Mouse (Mus musculus): ENCODE data around the gene Fggy. TPM values are rescaled to one million over a fixed set of nuclear protein-coding genes. Genes with fewer than 3 reads are reported as not detected.

The Fggy gene
- total and polyA plus RNA-seq, 3 experiments: not detected

- Histone ChIP-seq H3K79me2 (ENCODE audit: control insufficient read depth, insufficient read depth, low read length, poor library complexity) (no peaks in the 10 kb centered on the region), H3K4me1 (ENCODE audit: control insufficient read depth in 1 of 2, insufficient read depth in 2 of 2, low read length in 2 of 2) (no peaks in the 10 kb centered on the region), H3K27ac (ENCODE audit: control insufficient read depth, low read depth, low read length) (no peak overlapping the region), H3K36me3 (ENCODE audit: control insufficient read depth in 1 of 2, insufficient read depth in 2 of 2, low read length in 2 of 2) (no peaks in the 10 kb centered on the region), H3K27me3 (ENCODE audit: control insufficient read depth in 1 of 2, insufficient read depth in 2 of 2, low read length in 2 of 2) (no peaks in the 10 kb centered on the region), H3K9me3 (replicated peaks; ENCODE audit: insufficient read depth, low read length) (no peaks in the 10 kb centered on the region), H3K4me3 (ENCODE audit: control insufficient read depth in 1 of 2, insufficient read depth in 1 of 2, low read depth in 2 of 2, low read length in 2 of 2) (no peak overlapping the region), H3K9ac (ENCODE audit: control insufficient read depth, low read depth, low read length, poor library complexity, severe bottlenecking) (no peak overlapping the region)
- TF ChIP-seq RAD21 (IDR thresholded peaks at IDR 0.05; ENCODE audit: low read depth, low read length) (no peak), UBTF (IDR thresholded peaks at IDR 0.05; ENCODE audit: borderline replicate concordance, insufficient read depth, low read depth, low read length) (no peak), CHD2 (IDR thresholded peaks at IDR 0.05; ENCODE audit: low read length) (no peak), POLR2AphosphoS2 (IDR thresholded peaks at IDR 0.05; ENCODE audit: low read length) (no peak), KAT2A (conservative IDR thresholded peaks at IDR 0.05; ENCODE audit: low read depth, low read length) (no peak), RCOR1 (IDR thresholded peaks at IDR 0.05; ENCODE audit: low read depth, low read length) (no peak)
- no peak for DNase-seq (ENCODE audit: low read depth, low spot score)
Measured at GRCm38 (mm10) chr4:95611390-95611789, 54.1 kb downstream of the Fggy start.

- Histone ChIP-seq H3K4me3 (ENCODE audit: control insufficient read depth in 1 of 2, insufficient read depth in 1 of 2, low read depth in 2 of 2, low read length in 2 of 2) (no peak overlapping the region), H3K9ac (ENCODE audit: control insufficient read depth, low read depth, low read length, poor library complexity, severe bottlenecking) (no peak overlapping the region), H3K4me1 (ENCODE audit: control insufficient read depth in 1 of 2, insufficient read depth in 2 of 2, low read length in 2 of 2) (no peaks in the 10 kb centered on the region), H3K27ac (ENCODE audit: control insufficient read depth, low read depth, low read length) (no peak overlapping the region), H3K27me3 (ENCODE audit: control insufficient read depth in 1 of 2, insufficient read depth in 2 of 2, low read length in 2 of 2) (no peaks in the 10 kb centered on the region), H3K36me3 (ENCODE audit: control insufficient read depth in 1 of 2, insufficient read depth in 2 of 2, low read length in 2 of 2) (no peaks in the 10 kb centered on the region), H3K79me2 (ENCODE audit: control insufficient read depth, insufficient read depth, low read length, poor library complexity) (no peaks in the 10 kb centered on the region), H3K9me3 (replicated peaks; ENCODE audit: insufficient read depth, low read length) (no peaks in the 10 kb centered on the region)
- no peak for DNase-seq (ENCODE audit: low read depth, low spot score)
- TF ChIP-seq ZNF384 (IDR thresholded peaks at IDR 0.05; ENCODE audit: low read depth, low read length) (no peak), POLR2A (IDR thresholded peaks at IDR 0.05; ENCODE audit: control insufficient read depth in 1 of 2, insufficient read depth in 1 of 2, low read depth in 1 of 2, low read length in 2 of 2, poor library complexity in 1 of 2) (no peak), NRF1 (IDR thresholded peaks at IDR 0.05; ENCODE audit: insufficient read depth, low read depth, low read length, poor library complexity, severe bottlenecking) (no peak), RAD21 (IDR thresholded peaks at IDR 0.05; ENCODE audit: low read depth, low read length) (no peak), USF2 (IDR thresholded peaks at IDR 0.05; ENCODE audit: borderline replicate concordance in 1 of 2, insufficient read depth in 1 of 2, low read depth in 1 of 2, low read length in 2 of 2) (no peak), USF1 (IDR thresholded peaks at IDR 0.05; ENCODE audit: low read depth, low read length) (no peak)
Measured at GRCm38 (mm10) chr4:95621046-95621445, 63.7 kb downstream of the Fggy start.

DNA sequence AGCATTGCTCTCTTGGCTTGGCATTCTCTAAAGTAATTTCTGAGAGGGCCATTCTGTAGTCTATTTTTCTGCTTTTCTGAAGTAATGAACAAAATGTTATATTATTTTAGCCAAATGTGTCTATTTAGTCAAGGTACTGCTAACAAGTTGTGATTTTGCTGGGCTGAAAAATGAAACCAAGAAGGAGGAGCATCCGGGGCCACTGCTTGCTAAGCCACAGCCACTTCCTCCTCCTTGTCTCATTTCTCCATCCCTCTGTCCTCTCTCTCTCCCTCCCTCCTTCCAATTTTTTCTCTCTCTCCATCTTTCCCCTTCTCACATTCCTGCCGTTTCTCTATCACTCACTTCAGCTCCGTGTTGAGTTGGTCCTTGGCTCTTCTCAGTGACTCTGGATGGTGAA is 67.4 kb downstream of the Fggy start:
- Histone ChIP-seq H3K4me3 (ENCODE audit: control insufficient read depth in 1 of 2, insufficient read depth in 1 of 2, low read depth in 2 of 2, low read length in 2 of 2) (no peak overlapping the region), H3K9ac (ENCODE audit: control insufficient read depth, low read depth, low read length, poor library complexity, severe bottlenecking) (no peak overlapping the region), H3K4me1 (ENCODE audit: control insufficient read depth in 1 of 2, insufficient read depth in 2 of 2, low read length in 2 of 2) (no peaks in the 10 kb centered on the region), H3K79me2 (ENCODE audit: control insufficient read depth, insufficient read depth, low read length, poor library complexity) (no peaks in the 10 kb centered on the region), H3K27ac (ENCODE audit: control insufficient read depth, low read depth, low read length) (no peak overlapping the region), H3K27me3 (ENCODE audit: control insufficient read depth in 1 of 2, insufficient read depth in 2 of 2, low read length in 2 of 2) (no peaks in the 10 kb centered on the region), H3K9me3 (replicated peaks; ENCODE audit: insufficient read depth, low read length) (no peaks in the 10 kb centered on the region), H3K36me3 (ENCODE audit: control insufficient read depth in 1 of 2, insufficient read depth in 2 of 2, low read length in 2 of 2) (no peaks in the 10 kb centered on the region)
- DNase-seq (ENCODE audit: low read depth, low spot score): no peak
- TF ChIP-seq HCFC1 (IDR thresholded peaks at IDR 0.05; ENCODE audit: low read depth, low read length): no peak
- TF ChIP-seq JUND (IDR thresholded peaks at IDR 0.05; ENCODE audit: low read depth, low read length): no peak
- no peak for TF ChIP-seq CHD2 (IDR thresholded peaks at IDR 0.05; ENCODE audit: low read length)
- TF ChIP-seq POLR2AphosphoS5 (IDR thresholded peaks at IDR 0.05; ENCODE audit: borderline replicate concordance, low read depth, low read length): no peak
- no peak for TF ChIP-seq KAT2A (conservative IDR thresholded peaks at IDR 0.05; ENCODE audit: low read depth, low read length)
- no peak for TF ChIP-seq USF2 (IDR thresholded peaks at IDR 0.05; ENCODE audit: borderline replicate concordance in 1 of 2, insufficient read depth in 1 of 2, low read depth in 1 of 2, low read length in 2 of 2)
- no peak for TF ChIP-seq MXI1 (IDR thresholded peaks at IDR 0.05; ENCODE audit: low read depth, low read length)
- TF ChIP-seq SIN3A (IDR thresholded peaks at IDR 0.05; ENCODE audit: low read length): no peak
- no peak for TF ChIP-seq GABPA (IDR thresholded peaks at IDR 0.05; ENCODE audit: low read depth, low read length)
- no peak for TF ChIP-seq NRF1 (IDR thresholded peaks at IDR 0.05; ENCODE audit: insufficient read depth, low read depth, low read length, poor library complexity, severe bottlenecking)
- no peak for TF ChIP-seq MAX (IDR thresholded peaks at IDR 0.05; ENCODE audit: low read length)
- no peak for TF ChIP-seq ZC3H11A (IDR thresholded peaks at IDR 0.05; ENCODE audit: low read depth, low read length)
- no peak for TF ChIP-seq ZNF384 (IDR thresholded peaks at IDR 0.05; ENCODE audit: low read depth, low read length)
